Mouse (Mus musculus) liver, postnatal 0 days (tissue): ENCODE data around the gene Tspan18.

ENCODE experiments used
- CTCF ChIP-seq: sonication (generic); IDR thresholded peaks from 2 replicates; pipeline ENCODE4 v1.5.1; 2016; ENCODE audit warnings: antibody characterized with exemption, low read depth
- EP300 ChIP-seq: IDR thresholded peaks from 2 replicates; pipeline ENCODE4 v1.6.1; 2016; ENCODE audit warnings: antibody characterized with exemption, low read depth, mild to moderate bottlenecking

DNA sequence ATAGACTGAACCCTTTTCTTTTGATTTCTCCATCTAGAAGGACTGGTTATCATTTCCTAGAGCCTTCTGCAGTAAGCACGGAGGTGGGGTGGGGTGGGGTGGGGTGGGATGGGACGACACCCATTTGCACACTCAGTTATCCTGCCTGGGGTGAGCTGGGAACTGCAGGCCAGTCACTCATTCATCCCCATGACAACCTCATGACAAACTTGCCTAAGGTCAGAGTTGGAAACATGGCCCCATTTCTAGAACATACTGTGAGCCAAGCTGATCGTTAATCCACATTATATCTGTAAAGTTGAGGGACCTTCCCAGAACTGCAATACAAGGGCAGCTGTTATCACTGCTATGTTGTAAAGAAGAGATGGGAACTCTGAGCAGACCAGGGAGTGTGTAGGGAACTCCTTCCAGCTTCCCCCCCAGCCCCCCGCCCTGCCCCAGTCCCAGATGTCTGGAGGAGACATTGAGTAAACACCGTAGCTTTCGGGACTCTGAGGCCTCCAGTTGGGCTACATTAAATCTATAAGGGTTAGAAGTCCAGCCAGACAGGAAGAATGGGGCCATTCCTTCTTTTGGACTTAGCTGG lies 170.5 kb downstream of the Tspan18 start:
- TF ChIP-seq CTCF (no peak), EP300 (no peak)
